Mouse (Mus musculus) frontal cortex, postnatal 10 days (tissue): Measurements from ENCODE around the gene Ttll5.

Source experiments
- DNase-seq, 2 experiments: peaks; one replicate each; pipeline ENCODE4 v3.0.0; 2022; ENCODE audit warnings: low spot score in 2 of 2, mixed read lengths in 1 of 2

The Ttll5 gene

GRCm38 (mm10) chr12:86095806-86096205 lies 271.3 kb downstream of the Ttll5 start:
- no peak for DNase-seq

DNA sequence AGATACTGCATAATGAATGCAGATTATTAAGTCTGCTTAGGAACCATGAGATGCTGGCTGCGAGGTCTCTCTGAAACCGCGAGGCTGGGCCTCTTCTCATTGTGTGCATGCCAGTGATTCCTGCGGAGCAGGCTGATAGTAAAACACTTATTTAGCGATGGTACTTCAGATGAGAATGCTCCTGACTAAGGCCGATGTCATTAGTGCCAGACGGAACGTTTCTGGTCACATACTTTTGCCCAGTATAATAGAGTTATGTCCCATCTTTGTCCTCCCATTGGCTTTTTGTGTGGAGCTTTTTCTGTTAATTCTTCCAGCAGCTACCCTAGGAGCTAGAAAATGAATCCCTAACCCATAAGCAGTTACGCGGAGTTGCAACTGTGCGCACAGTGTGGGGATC lies 273.3 kb downstream of the Ttll5 start:
- no peak for DNase-seq

DNA sequence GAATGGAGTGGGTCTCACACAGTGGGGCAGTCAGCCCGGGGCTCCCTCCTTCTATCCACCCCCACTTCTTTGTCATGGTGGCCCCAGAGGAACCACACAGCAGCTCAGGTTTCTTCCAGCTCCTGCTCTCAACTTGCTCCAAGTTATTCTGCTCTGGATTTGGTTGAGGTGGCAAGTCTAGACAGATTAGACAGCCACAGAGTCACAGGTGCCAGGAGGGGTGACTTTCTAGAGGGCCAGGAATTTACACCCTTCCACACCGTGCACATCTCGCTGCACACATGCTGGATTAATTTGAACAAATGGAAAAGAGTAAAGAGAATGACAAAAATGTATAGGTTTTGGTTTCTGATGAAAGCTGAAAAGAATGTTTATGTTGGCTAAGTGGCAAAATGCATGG lies 276.3 kb downstream of the Ttll5 start:
- no peak for DNase-seq

DNA sequence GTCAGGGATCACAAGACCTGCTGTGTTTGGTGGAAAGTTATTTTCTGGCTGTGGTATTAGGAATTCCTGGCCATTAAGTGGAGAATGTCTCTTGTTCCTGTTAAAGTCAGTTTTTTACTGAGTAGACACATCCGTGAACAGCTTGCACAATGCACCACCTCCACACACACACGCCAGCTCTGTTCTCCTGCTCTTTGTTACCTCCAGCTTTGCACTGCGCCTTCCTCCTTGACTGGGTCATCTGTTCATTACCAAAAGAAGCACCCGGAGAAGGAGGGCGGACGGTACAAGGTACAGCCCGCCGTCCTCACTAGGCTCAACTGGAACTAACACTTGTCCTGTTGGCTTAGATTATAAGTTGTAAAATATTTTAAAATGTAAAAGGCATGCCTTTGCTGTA lies 278.2 kb downstream of the Ttll5 start:
- DNase-seq = no peak

GRCm38 (mm10) chr12:86103391-86103790 lies 278.9 kb downstream of the Ttll5 start:
- DNase-seq = no peak

- no peak for DNase-seq
Observed at GRCm38 (mm10) chr12:86103852-86104251, 279.4 kb downstream of the Ttll5 start.

DNA sequence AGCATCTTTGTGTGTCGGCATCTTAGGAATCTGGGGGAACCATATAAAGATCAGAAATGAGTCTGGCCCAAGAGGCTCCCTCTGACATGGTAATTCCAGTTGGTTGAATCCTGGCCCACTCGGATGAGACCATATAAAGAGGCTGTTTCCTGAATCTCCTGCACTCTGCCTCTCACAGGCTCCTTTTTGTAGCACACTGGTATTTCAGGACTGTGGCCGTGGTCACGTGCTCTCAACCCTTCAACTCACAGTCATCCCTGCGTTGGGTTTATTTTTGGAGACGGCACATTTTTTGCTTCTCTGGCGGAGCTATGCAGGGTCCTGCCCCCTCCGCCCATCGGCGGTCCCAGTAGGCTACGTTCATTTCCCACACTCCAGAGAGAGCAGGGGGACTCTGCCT lies 279.8 kb downstream of the Ttll5 start:
- no peak for DNase-seq

DNA sequence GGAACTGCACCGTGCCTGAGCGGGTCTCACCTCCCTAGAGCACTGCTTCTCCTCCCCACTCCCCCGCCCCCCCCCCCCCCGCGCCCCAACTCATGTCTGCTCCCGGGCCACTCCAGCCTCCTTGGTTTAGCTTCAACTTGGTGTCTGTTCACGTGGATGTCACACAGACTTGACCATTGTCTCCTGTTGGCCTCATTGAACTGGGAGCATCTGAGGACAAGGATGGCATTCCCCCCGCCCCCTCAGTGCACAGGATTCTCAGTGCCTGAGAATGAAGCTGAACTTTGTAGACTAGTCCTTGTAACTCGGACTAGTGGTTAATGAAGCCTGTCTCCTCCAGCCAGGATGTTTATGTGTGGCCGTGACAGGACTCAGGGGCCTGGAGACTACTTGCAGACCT lies 281.1 kb downstream of the Ttll5 start:
- no peak for DNase-seq

GRCm38 (mm10) chr12:86106086-86106485 lies 281.6 kb downstream of the Ttll5 start:
- DNase-seq = no peak

DNA sequence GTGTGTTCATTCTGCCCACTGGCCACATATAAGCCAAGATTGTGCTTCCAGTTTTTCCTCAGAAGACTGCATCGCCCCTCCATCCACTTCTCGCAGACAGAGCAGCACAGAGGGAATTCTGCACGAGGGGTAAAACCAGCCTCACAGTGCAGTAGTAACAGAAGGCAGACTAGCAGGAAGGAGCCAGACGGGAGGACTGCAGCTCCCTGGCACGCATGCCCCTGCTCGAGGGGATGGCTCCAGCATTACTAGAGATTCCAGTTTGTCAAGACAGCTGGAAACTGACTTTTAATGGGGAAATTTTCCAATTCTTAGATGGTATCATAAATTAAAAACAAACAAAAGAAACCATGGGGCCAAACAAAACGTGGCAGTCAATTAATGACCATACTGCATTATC lies 283.2 kb downstream of the Ttll5 start:
- no peak for DNase-seq

GRCm38 (mm10) chr12:86109531-86109930 lies 285.1 kb downstream of the Ttll5 start:
- no peak for DNase-seq

DNA sequence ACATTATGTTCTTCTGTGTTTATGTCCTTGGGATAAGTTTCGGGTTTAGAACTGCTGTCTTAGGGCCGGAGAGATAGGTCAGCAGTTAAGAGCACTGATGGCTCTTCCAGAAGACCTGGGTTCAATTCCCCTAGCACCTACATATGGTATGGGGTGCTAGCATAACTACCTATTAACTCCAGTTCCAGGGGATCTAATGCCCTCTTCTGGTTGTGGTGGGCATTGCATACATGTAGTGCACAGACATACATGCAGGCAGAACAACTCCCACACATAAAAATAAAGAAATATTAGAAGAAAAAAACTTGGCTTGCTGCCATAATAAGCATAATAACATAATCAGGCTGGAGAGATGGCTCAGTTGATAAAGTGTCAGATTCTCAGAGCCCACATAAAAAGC lies 286.2 kb downstream of the Ttll5 start:
- no peak for DNase-seq
